Mouse (Mus musculus) intestine, embryonic 14.5 days (tissue): Measurements from ENCODE around the gene Pcnx. TPM values are rescaled to one million over a fixed set of nuclear protein-coding genes. Genes with fewer than 3 reads are reported as not detected.
"Not testable (repeated sequence)": the region's sequence is repeated elsewhere in the genome, so short reads cannot be mapped to it uniquely, and the experiment has no call there.

Source experiments
- ATAC-seq: fragments of 200-750 bp; cut with Nextera tagmentation; replicated peaks from 2 replicates; pipeline ENCODE4 v1.8.0; 2017; ENCODE audit warnings: low read depth, moderate number of reproducible peaks, moderate TSS enrichment, moderate library complexity; ENCODE audit not compliant: low FRiP score, low TSS enrichment
- DNase-seq: peaks from one replicate; pipeline ENCODE4 v3.0.0-alpha.2; 2018; ENCODE audit warnings: low spot score
- H3K27ac ChIP-seq: fragments of 300-500 bp; sonication (generic); 2 replicates; pipeline ENCODE4 v1.5.1; 2014; ENCODE audit warnings: low read depth, mild to moderate bottlenecking, control low read depth
- H3K27me3 ChIP-seq: fragments of 300-500 bp; sonication (generic); replicated peaks from 2 replicates; pipeline ENCODE4 v1.6.1; 2014; ENCODE audit warnings: low read length, control low read depth; ENCODE audit not compliant: control insufficient read depth, insufficient read depth
- H3K36me3 ChIP-seq: fragments of 300-500 bp; sonication (generic); 2 replicates; pipeline ENCODE4 v1.6.1; 2014; ENCODE audit warnings: low read length, control low read depth; ENCODE audit not compliant: control insufficient read depth, insufficient read depth
- H3K4me1 ChIP-seq: fragments of 300-500 bp; sonication (generic); replicated peaks from 2 replicates; pipeline ENCODE4 v1.6.1; 2014; ENCODE audit warnings: low read length, control low read depth, mixed read lengths; ENCODE audit not compliant: control insufficient read depth, insufficient read depth
- H3K4me2 ChIP-seq: fragments of 300-500 bp; sonication (generic); 2 replicates; pipeline ENCODE4 v1.6.1; 2014; ENCODE audit warnings: low read length
- H3K4me3 ChIP-seq: fragments of 300-500 bp; sonication (generic); 2 replicates; pipeline ENCODE4 v1.5.1; 2014; ENCODE audit warnings: low read depth, low read length, control low read depth, mixed read lengths
- H3K9ac ChIP-seq: fragments of 300-500 bp; sonication (generic); 2 replicates; pipeline ENCODE4 v1.6.1; 2014; ENCODE audit warnings: mild to moderate bottlenecking, low read length
- H3K9me3 ChIP-seq: fragments of 300-500 bp; sonication (generic); 2 replicates; pipeline ENCODE4 v1.6.1; 2016; ENCODE audit warnings: low read length, control low read depth; ENCODE audit not compliant: control insufficient read depth
- WGBS: fragments of 180-500 bp; shearing (Covaris S2); extraction: QIAGEN DNeasy Blood & Tissue Kit; methylation state at CpG from one replicate; pipeline ENCODE4 v1.1.7; 2014; 5-methylcytosine and 5-hydroxymethylcytosine counted together
- polyA plus RNA-seq: library from polyadenylated mRNA; unstranded; fragments of >200 nt; fragmentation: Nextera tagmentation; extraction: Ambion mirVana; gene quantifications from 2 replicates; pipeline ENCODE4 v1.2.1, GENCODE M21; 2014

The Pcnx gene
- polyA plus RNA-seq, 1 experiment from 2014 or later: 18.2 TPM

DNA sequence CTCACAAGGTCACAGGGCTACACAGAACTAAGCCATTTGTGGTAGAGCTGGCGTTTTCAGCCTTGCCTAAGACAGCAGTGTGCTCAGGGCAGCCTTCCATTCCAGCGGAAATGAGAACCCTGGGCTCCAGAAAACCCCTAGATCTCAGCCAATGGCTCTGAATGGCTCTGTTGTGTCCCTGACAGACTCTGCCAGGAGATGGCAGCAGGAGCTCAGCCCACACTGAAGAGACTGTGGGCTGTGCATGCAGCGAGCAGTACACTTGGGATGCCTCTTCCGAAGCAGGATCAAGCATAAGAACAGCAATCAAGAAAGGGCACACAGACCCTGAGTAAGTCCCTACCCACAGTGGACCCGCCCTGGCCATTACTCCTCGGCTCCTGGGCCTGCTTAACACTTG lies 142.9 kb downstream of the Pcnx start:
- WGBS: no CpG with 5 or more reads among the region's 6 CpGs
- not testable (repeated sequence) for DNase-seq, H3K9me3 ChIP-seq, H3K4me2 ChIP-seq, H3K4me3 ChIP-seq, H3K36me3 ChIP-seq, H3K4me1 ChIP-seq, H3K27ac ChIP-seq, H3K27me3 ChIP-seq, H3K9ac ChIP-seq
- ATAC-seq: peak; percentile 89

DNA sequence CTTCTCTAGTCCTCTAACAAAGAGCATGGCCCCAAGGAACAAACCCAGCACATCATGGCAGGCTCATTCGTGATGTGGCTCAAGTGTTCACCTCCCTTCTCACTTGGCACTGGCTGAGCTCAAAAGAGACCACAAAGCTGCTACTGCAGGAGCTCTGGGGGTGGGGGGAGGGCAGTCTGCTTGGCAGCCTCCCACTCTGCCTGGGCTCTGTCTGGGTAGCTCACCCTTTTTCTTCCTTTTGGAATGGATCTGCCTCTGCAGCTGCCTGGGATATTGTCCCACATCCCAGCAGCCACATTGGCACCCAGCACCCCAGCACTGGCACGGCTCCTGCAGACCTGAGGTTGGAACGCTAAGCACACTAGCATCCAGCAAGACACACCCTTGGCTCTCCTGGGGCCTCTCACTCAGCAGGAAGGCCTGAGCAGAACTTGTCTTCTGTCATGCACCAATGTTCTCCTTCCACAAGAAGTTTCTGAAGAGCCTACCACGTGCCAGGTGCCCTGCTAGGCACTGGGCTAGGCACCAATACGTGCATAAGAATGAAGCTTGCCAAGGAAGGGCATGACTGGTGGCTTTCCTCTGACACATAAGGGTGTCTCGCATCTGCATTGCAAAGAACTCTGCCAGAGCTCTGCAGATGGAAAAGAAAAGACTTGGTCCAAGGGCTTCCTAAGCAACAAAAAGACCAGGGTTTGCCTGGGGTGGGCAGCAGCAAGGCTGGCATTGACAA lies 166.2 kb downstream of the Pcnx start:
- H3K9me3 ChIP-seq, H3K27ac ChIP-seq, DNase-seq, H3K27me3 ChIP-seq, H3K4me1 ChIP-seq, H3K9ac ChIP-seq, ATAC-seq, H3K36me3 ChIP-seq, H3K4me3 ChIP-seq, H3K4me2 ChIP-seq: not testable (repeated sequence)
- WGBS: no CpG with 5 or more reads among the region's 6 CpGs

DNA sequence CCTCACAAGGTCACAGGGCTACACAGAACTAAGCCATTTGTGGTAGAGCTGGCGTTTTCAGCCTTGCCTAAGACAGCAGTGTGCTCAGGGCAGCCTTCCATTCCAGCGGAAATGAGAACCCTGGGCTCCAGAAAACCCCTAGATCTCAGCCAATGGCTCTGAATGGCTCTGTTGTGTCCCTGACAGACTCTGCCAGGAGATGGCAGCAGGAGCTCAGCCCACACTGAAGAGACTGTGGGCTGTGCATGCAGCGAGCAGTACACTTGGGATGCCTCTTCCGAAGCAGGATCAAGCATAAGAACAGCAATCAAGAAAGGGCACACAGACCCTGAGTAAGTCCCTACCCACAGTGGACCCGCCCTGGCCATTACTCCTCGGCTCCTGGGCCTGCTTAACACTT lies 173.7 kb downstream of the Pcnx start:
- no CpG with 5 or more reads among the region's 6 CpGs for WGBS
- peak; percentile 80 for ATAC-seq
- not testable (repeated sequence) for H3K4me2 ChIP-seq, DNase-seq, H3K27ac ChIP-seq, H3K9me3 ChIP-seq, H3K36me3 ChIP-seq, H3K9ac ChIP-seq, H3K4me1 ChIP-seq, H3K27me3 ChIP-seq, H3K4me3 ChIP-seq

DNA sequence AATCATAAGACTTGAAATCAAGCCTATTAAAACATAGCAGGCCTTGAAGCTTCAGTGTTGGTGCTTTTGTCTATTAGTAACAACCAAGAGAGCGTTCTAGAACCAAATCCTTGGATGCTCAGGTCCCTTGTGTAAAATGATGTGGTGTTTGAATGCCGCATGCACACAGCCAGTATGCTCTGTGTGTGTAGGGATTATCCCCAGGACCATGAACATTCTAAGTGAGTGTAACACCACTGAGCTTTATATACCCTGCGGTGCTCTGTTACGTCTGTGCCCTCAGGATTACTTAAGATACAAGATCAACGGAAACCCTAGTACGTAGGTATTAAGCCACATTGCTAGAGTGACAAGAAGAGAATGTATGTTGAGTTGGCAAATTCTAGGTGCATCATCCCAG lies 174.2 kb downstream of the Pcnx start:
- H3K27ac ChIP-seq, H3K9ac ChIP-seq, ATAC-seq, H3K27me3 ChIP-seq, H3K9me3 ChIP-seq, H3K4me3 ChIP-seq, H3K36me3 ChIP-seq, H3K4me1 ChIP-seq, H3K4me2 ChIP-seq, DNase-seq: not testable (repeated sequence)
- no CpG with 5 or more reads among the region's 6 CpGs for WGBS

DNA sequence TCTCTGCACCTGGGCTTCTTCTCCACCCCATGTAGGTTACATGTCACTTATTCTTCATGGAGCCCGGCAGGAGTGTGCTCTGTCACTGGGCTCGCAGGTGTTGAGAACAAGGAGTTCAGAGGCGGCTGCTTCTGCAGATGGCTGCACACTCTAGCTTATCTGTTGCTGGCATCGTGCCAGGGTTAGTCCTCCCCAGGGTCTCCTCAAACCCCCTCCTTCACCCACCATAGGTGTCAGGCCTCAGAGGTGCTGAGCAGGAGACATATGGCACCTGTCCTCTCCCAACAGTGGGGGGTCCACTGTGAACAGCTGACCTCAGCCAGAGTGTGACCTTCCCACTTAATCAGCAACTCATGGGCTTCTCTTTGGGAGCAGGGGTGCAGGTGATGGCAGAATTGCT lies 184.3 kb downstream of the Pcnx start:
- H3K4me2 ChIP-seq, H3K9ac ChIP-seq, H3K27ac ChIP-seq, H3K36me3 ChIP-seq, ATAC-seq, DNase-seq, H3K4me1 ChIP-seq, H3K9me3 ChIP-seq, H3K27me3 ChIP-seq, H3K4me3 ChIP-seq: not testable (repeated sequence)
- WGBS: no CpG with 5 or more reads among the region's 4 CpGs

Other genes starting within 250 kb of the Pcnx start
- 1.3 and 1.4 TPM in 2 replicates for gene Ttc9, start 228.8 kb upstream of the Pcnx start, polyA plus RNA-seq
- gene Map3k9, start 78.8 kb upstream of the Pcnx start, polyA plus RNA-seq: 1.5 and 2.4 TPM in 2 replicates